8 mouse cellular contexts compared by ENCODE assay signal in genomic region chr12:86802899-86803298, GRCm38 (mm10).
DNase-seq lines count a peak whose midpoint lies in the region; ATAC-seq and TF ChIP-seq lines count a peak whose summit lies in the region.

No protein-coding gene starts in this region.

- H3K36me3 ChIP-seq in kidney, postnatal 0 days (ENCODE audit: insufficient read depth, low read length), result no peaks in the 10 kb centered on the region
- no peaks in the 10 kb centered on the region for H3K36me3 ChIP-seq in forebrain, embryonic 10.5 days (replicated peaks)
- H3K36me3 ChIP-seq in hindbrain, embryonic 16.5 days (ENCODE audit: control insufficient read depth, insufficient read depth, low read length), result no peaks in the 10 kb centered on the region
- H3K36me3 ChIP-seq in myocyte (ENCODE audit: control insufficient read depth, insufficient read depth), result no peaks in the 10 kb centered on the region

- WGBS in kidney, postnatal 0 days, result 44% methylated on average over 3 of the region's 3 CpGs
- 57% methylated on average over 3 of the region's 3 CpGs for WGBS in forebrain, embryonic 10.5 days
- 60% methylated on average over 2 of the region's 3 CpGs for WGBS in hindbrain, embryonic 16.5 days

- H3K79me2 ChIP-seq in myocyte (ENCODE audit: control insufficient read depth, insufficient read depth), result no peaks in the 10 kb centered on the region

- no peak for TF ChIP-seq POLR2A in myocyte (IDR thresholded peaks at IDR 0.05; ENCODE audit: insufficient read length, low read depth)

- no peak overlapping the region for H3K4me2 ChIP-seq in kidney, postnatal 0 days (ENCODE audit: low read length)
- H3K4me2 ChIP-seq in hindbrain, embryonic 16.5 days (ENCODE audit: low read length), result no peak overlapping the region
- peak overlapping the region; percentile 100 for H3K4me2 ChIP-seq in myocyte (ENCODE audit: low read depth)

- no peak for DNase-seq in kidney, postnatal 0 days (ENCODE audit: low spot score)
- no peak for DNase-seq in kidney, postnatal 4 days
- DNase-seq in forebrain, embryonic 10.5 days (ENCODE audit: extremely low spot score, low spot score), result no peak
- DNase-seq in Muller cell, postnatal 12 days (ENCODE audit: inconsistent ontology term), result no peak
- DNase-seq in lung, postnatal 25 days (ENCODE audit: low spot score), result no peak

- peaks cover 69% of the 10 kb centered on the region for H3K4me1 ChIP-seq in kidney, postnatal 0 days (replicated peaks; ENCODE audit: insufficient read depth, low read length)
- peaks cover 95% of the 10 kb centered on the region for H3K4me1 ChIP-seq in forebrain, embryonic 10.5 days
- H3K4me1 ChIP-seq in hindbrain, embryonic 16.5 days (ENCODE audit: control insufficient read depth, insufficient read depth, low read depth, low read length), result peaks cover 84% of the 10 kb centered on the region

- H3K9me3 ChIP-seq in kidney, postnatal 0 days (replicated peaks; ENCODE audit: low read length), result no peaks in the 10 kb centered on the region
- no peaks in the 10 kb centered on the region for H3K9me3 ChIP-seq in forebrain, embryonic 10.5 days
- no peaks in the 10 kb centered on the region for H3K9me3 ChIP-seq in hindbrain, embryonic 16.5 days (ENCODE audit: control insufficient read depth, low read length)

- ATAC-seq in kidney, postnatal 0 days (replicated peaks; ENCODE audit: low FRiP score, low read depth), result no peak
- ATAC-seq in hindbrain, embryonic 16.5 days, result no peak
- no peak for ATAC-seq in monocyte, adult 5-6 weeks (replicated peaks; ENCODE audit: insufficient number of reproducible peaks, low FRiP score, low TSS enrichment, poor library complexity, severe bottlenecking)

- no peak overlapping the region for H3K4me3 ChIP-seq in kidney, postnatal 0 days (replicated peaks; ENCODE audit: low read depth, low read length)
- H3K4me3 ChIP-seq in forebrain, embryonic 10.5 days, result 0 out of 2 replicates have a peak overlapping the region, but pooled peaks have one; percentile 32
- H3K4me3 ChIP-seq in hindbrain, embryonic 16.5 days (ENCODE audit: low read length), result no peak overlapping the region
- H3K4me3 ChIP-seq in myocyte, result no peak overlapping the region

- TF ChIP-seq CTCF in kidney, postnatal 0 days (IDR thresholded peaks at IDR 0.05; ENCODE audit: low read depth), result no peak

- H3K27ac ChIP-seq in kidney, postnatal 0 days, result peak overlapping the region; percentile 98
- H3K27ac ChIP-seq in forebrain, embryonic 10.5 days, result peak overlapping the region; percentile 88
- H3K27ac ChIP-seq in hindbrain, embryonic 16.5 days (ENCODE audit: low read depth, low read length), result peak overlapping the region; percentile 91

- H3ac ChIP-seq in myocyte (ENCODE audit: control insufficient read depth, insufficient read length), result no peak overlapping the region

- no peak overlapping the region for H3K9ac ChIP-seq in kidney, postnatal 0 days (ENCODE audit: low read depth, low read length)
- H3K9ac ChIP-seq in hindbrain, embryonic 16.5 days (ENCODE audit: low read depth, low read length), result no peak overlapping the region

- no peaks in the 10 kb centered on the region for H3K27me3 ChIP-seq in kidney, postnatal 0 days (ENCODE audit: insufficient read depth, low read length)
- peaks cover 35% of the 10 kb centered on the region for H3K27me3 ChIP-seq in forebrain, embryonic 10.5 days (ENCODE audit: poor library complexity, severe bottlenecking)
- no peaks in the 10 kb centered on the region for H3K27me3 ChIP-seq in hindbrain, embryonic 16.5 days (replicated peaks; ENCODE audit: control insufficient read depth, insufficient read depth, low read length)
- H3K27me3 ChIP-seq in myocyte (ENCODE audit: control insufficient read depth, insufficient read depth, insufficient read length), result no peaks in the 10 kb centered on the region

TF ChIP-seq in myocyte, 11 proteins besides CTCF, POLR2A, EP300 and RAD21:
- TF ChIP-seq POLR2AphosphoS2 (IDR thresholded peaks at IDR 0.05; ENCODE audit: insufficient read length, low read depth) (no peak), CEBPB (IDR thresholded peaks at IDR 0.05; ENCODE audit: insufficient read depth, poor library complexity, severe bottlenecking) (no peak), SRF (IDR thresholded peaks at IDR 0.05; ENCODE audit: control insufficient read depth, insufficient read length, low read depth) (no peak), MYOG (IDR thresholded peaks at IDR 0.05; ENCODE audit: control insufficient read depth in 1 of 3, insufficient read depth in 1 of 3, insufficient read length in 2 of 3, low read depth in 2 of 3) (no peak), TCF3 (IDR thresholded peaks at IDR 0.05; ENCODE audit: insufficient read length, low read depth) (no peak), E2F4 (IDR thresholded peaks at IDR 0.05; ENCODE audit: insufficient read depth) (no peak), MYOD1 (IDR thresholded peaks at IDR 0.05; ENCODE audit: control insufficient read depth in 1 of 3, insufficient read length in 2 of 3, low read depth in 2 of 3) (no peak), TCF12 (IDR thresholded peaks at IDR 0.05; ENCODE audit: insufficient read depth, poor library complexity, severe bottlenecking) (no peak), USF1 (IDR thresholded peaks at IDR 0.05; ENCODE audit: low read depth) (no peak), MAX (IDR thresholded peaks at IDR 0.05; ENCODE audit: low read depth) (no peak), REST (IDR thresholded peaks at IDR 0.05; ENCODE audit: insufficient read depth, insufficient read length) (no peak)
